Mouse (Mus musculus) hindbrain, postnatal 0 days (tissue): ENCODE measurements around the gene C1s2. TPM values are rescaled to one million over a fixed set of nuclear protein-coding genes. Genes with fewer than 3 reads are reported as not detected.

ENCODE experiments used
- ATAC-seq: fragments of 200-750 bp; cut with Nextera tagmentation; 2 replicates; pipeline ENCODE4 v1.8.0; 2017; ENCODE audit warnings: mild to moderate bottlenecking, moderate TSS enrichment, moderate library complexity
- DNase-seq: peaks from one replicate; pipeline ENCODE4 v3.0.0-alpha.2; 2015; ENCODE audit warnings: low spot score
- H3K27ac ChIP-seq: fragments of 300-500 bp; sonication (generic); 2 replicates; pipeline ENCODE4 v1.5.1; 2014; ENCODE audit warnings: mild to moderate bottlenecking
- H3K27me3 ChIP-seq: fragments of 300-500 bp; sonication (generic); 2 replicates; pipeline ENCODE4 v1.6.1; 2014; ENCODE audit warnings: low read length, mixed read lengths; ENCODE audit not compliant: insufficient read depth
- H3K36me3 ChIP-seq: fragments of 300-500 bp; sonication (generic); 2 replicates; pipeline ENCODE4 v1.6.1; 2014; ENCODE audit warnings: low read length, mixed read lengths; ENCODE audit not compliant: insufficient read depth
- H3K4me1 ChIP-seq: fragments of 300-500 bp; sonication (generic); 2 replicates; pipeline ENCODE4 v1.6.1; 2014; ENCODE audit warnings: antibody characterized with exemption, low read length, mixed read lengths; ENCODE audit not compliant: insufficient read depth
- H3K4me2 ChIP-seq: fragments of 300-500 bp; sonication (generic); 2 replicates; pipeline ENCODE4 v1.6.1; 2014; ENCODE audit warnings: low read depth, mild to moderate bottlenecking, low read length, moderate library complexity, mixed read lengths
- H3K4me3 ChIP-seq: fragments of 300-500 bp; sonication (generic); 2 replicates; pipeline ENCODE4 v1.5.1; 2014; ENCODE audit warnings: low read length
- H3K9ac ChIP-seq: fragments of 300-500 bp; sonication (generic); replicated peaks from 2 replicates; pipeline ENCODE4 v1.6.1; 2014; ENCODE audit warnings: mild to moderate bottlenecking, low read length, moderate library complexity, mixed read lengths
- H3K9me3 ChIP-seq: fragments of 300-500 bp; sonication (generic); 2 replicates; pipeline ENCODE4 v1.6.1; 2016; ENCODE audit warnings: low read length, mixed read lengths
- CTCF ChIP-seq: IDR thresholded peaks from 2 replicates; pipeline ENCODE4 v1.5.1; 2016; ENCODE audit warnings: antibody characterized with exemption, control low read depth, low read depth
- WGBS: fragments of 180-500 bp; shearing (Covaris S2); extraction: QIAGEN DNeasy Blood & Tissue Kit; methylation state at CpG from one replicate; pipeline ENCODE4 v1.1.7; 2014; 5-methylcytosine and 5-hydroxymethylcytosine counted together
- polyA plus RNA-seq: library from polyadenylated mRNA; unstranded; fragments of >200 nt; fragmentation: Nextera tagmentation; extraction: Ambion mirVana; gene quantifications from 2 replicates; pipeline ENCODE4 v1.2.1, GENCODE M21; 2015
- total RNA-seq: library from RNA; depleted of rRNA; stranded (reverse); fragments of >200 nt; gene quantifications from 2 replicates; pipeline ENCODE4 v1.2.3, GENCODE M21; 2014

The C1s2 gene
- total and polyA plus RNA-seq, 2 experiments from 2014 or later, result 0.13 TPM; not detected in 1

DNA sequence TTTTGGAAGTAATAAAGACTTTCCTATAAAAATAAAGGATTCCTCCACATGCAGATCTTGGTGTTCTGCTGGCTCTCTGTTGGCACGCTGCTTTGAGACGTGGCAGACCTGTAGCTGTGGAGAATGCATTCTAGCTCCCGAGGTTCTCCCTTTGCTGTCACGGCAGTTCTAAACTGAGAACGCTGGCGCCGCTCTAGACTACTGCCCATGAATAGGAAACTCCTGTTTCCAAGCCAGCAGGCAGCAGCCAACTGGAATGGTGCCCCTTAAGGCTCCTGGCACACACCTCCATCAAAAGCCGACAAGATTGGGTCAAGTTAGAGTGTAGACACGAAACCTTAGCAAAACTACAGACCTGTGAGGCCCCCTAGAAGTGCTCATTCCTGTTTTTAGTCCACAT, 37.7 kb upstream of the C1s2 start:
- TF ChIP-seq CTCF, result no peak
- no peak overlapping the region for H3K4me3 ChIP-seq
- WGBS, result 72% methylated on average over 9 of the region's 9 CpGs
- H3K9me3 ChIP-seq, result no peaks in the 10 kb centered on the region
- no peaks in the 10 kb centered on the region for H3K27me3 ChIP-seq
- DNase-seq (peak; percentile 12), ATAC-seq (no peak)
- no peak overlapping the region for H3K9ac ChIP-seq
- H3K4me1 ChIP-seq, result no peaks in the 10 kb centered on the region
- H3K36me3 ChIP-seq, result no peaks in the 10 kb centered on the region
- H3K4me2 ChIP-seq, result no peak overlapping the region
- 0 out of 2 replicates have a peak overlapping the region, but pooled peaks have one; percentile 7 for H3K27ac ChIP-seq

DNA sequence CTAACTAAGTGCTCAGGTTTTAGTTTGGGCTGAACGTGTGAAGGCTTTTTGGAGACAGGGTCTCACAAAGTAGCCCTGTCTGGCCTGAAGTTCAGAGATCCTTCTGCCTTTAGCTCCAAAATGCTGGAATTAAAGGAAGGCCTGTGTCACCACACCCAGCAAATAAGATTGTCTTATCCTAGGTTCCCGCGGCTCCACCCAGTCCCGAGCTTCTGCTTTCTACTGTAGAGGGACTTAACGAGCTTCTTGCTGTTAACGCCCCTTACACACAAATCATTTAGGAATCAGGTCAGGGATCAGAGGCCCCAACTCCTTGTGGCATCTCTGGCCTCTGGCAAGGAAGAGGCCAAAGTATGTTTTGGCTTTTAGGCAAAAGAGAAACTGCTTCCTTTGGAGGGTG, 36.2 kb upstream of the C1s2 start:
- ATAC-seq (no peak), DNase-seq (no peak)
- Histone ChIP-seq H3K4me3 (no peak overlapping the region), H3K36me3 (no peaks in the 10 kb centered on the region), H3K9ac (no peak overlapping the region), H3K27ac (no peak overlapping the region), H3K4me2 (no peak overlapping the region), H3K9me3 (no peaks in the 10 kb centered on the region), H3K27me3 (no peaks in the 10 kb centered on the region), H3K4me1 (no peaks in the 10 kb centered on the region)
- WGBS, result 79% methylated on average over 6 of the region's 6 CpGs
- no peak for TF ChIP-seq CTCF

DNA sequence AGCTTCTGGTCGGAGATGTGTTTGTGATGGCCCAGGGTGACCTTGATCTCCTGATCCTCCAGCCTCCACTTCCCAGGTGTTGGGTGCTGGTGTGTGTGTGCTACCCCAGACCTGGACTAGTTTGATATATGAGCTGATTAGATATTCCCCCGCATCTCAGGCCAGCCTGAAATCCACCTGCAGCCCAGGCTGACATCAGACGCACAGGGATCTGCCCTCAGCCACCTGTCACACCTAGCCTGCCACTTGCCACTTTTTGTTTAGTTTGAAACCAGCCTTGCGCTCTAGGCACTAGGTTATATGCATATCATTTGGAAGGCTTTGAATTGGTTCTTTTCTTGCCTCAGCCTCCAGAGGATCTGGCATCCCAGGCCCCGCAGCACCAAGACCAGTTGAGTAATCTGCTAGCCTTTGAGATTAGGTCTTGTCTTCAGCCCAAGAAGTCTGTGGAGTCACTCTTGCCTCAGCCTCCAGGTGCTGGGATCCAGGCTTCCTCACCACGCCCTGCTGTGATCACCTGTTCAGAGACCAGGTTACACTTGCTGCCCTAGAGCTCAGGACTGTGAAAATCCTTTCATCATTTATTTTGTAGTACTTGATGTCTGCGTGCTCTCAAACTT, 34.5 kb upstream of the C1s2 start:
- H3K4me2 ChIP-seq, result no peak overlapping the region
- H3K27ac ChIP-seq, result no peak overlapping the region
- no peak for TF ChIP-seq CTCF
- H3K36me3 ChIP-seq, result no peaks in the 10 kb centered on the region
- 89% methylated on average over 7 of the region's 7 CpGs for WGBS
- no peaks in the 10 kb centered on the region for H3K27me3 ChIP-seq
- DNase-seq (no peak), ATAC-seq (no peak)
- H3K4me3 ChIP-seq, result no peak overlapping the region
- H3K9me3 ChIP-seq, result no peaks in the 10 kb centered on the region
- H3K4me1 ChIP-seq, result no peaks in the 10 kb centered on the region
- H3K9ac ChIP-seq, result no peak overlapping the region

DNA sequence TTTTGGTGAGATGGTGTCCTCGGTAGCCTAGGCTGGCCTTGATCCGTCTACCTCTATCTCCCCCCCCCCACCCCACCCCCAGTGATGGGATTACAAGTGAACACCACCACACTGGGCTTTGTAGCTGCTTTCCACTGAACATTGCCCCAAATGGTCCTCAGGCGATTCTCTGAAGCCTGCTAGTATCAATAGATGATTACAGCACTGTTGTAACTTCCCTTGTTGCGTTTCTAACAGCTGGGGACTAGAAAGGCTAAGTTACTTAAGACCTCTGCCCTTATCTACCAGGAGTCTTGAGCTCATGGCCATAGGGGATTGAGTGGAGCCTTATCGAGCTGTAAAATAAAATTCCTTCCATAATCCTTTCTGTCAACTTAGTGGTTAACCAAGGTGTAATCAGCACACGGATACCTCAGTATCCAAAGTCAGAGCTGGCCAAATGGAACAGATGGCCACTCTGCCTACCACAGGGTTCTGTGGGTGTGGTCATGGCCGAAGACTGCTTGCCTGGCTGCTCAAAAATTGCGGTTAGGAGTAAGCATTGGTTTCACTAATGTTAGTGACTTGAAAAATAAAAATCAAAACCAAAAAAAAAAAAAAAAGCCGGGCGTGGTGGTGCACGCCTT, 33.5 kb upstream of the C1s2 start:
- Histone ChIP-seq H3K27ac (no peak overlapping the region), H3K36me3 (no peaks in the 10 kb centered on the region), H3K4me1 (0 out of 2 replicates have a peak, but pooled peaks cover under 1% of the 10 kb centered on the region), H3K9me3 (no peaks in the 10 kb centered on the region), H3K9ac (no peak overlapping the region), H3K27me3 (no peaks in the 10 kb centered on the region), H3K4me2 (no peak overlapping the region), H3K4me3 (no peak overlapping the region)
- ATAC-seq (no peak), DNase-seq (no peak)
- no peak for TF ChIP-seq CTCF
- WGBS, result 90% methylated on average over 11 of the region's 11 CpGs

DNA sequence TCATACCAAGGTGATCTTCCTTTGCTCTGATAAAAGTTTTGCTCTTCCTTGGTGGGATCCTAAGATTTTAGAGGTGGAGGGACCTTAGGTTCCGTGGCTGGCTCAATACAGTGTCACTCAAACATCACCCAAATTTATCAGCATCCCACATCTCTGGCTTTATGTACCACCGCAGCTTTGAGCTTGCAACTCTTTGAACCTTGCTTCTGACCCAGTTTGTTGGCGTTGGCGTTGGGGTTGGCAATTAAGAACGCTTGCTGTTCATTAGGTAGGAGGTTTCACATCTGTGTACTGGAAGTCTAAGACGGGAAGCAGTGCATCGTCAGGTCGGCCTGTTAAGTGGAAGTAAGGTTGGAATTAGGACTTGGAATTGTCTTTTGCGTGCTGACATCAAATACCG, 29.1 kb upstream of the C1s2 start:
- Histone ChIP-seq H3K4me2 (no peak overlapping the region), H3K36me3 (no peaks in the 10 kb centered on the region), H3K9me3 (no peaks in the 10 kb centered on the region), H3K27ac (no peak overlapping the region), H3K27me3 (no peaks in the 10 kb centered on the region), H3K4me3 (no peak overlapping the region), H3K9ac (no peak overlapping the region), H3K4me1 (0 out of 2 replicates have a peak, but pooled peaks cover 4% of the 10 kb centered on the region)
- no peak for TF ChIP-seq CTCF
- WGBS, result 97% methylated on average over 10 of the region's 10 CpGs
- ATAC-seq (no peak), DNase-seq (no peak)

- peak overlapping the region; percentile 65 for H3K4me2 ChIP-seq
- H3K9me3 ChIP-seq, result no peaks in the 10 kb centered on the region
- 83% methylated on average over 7 of the region's 7 CpGs for WGBS
- H3K4me3 ChIP-seq, result no peak overlapping the region
- DNase-seq (no peak), ATAC-seq (no peak)
- H3K27ac ChIP-seq, result no peak overlapping the region
- no peaks in the 10 kb centered on the region for H3K36me3 ChIP-seq
- H3K27me3 ChIP-seq, result no peaks in the 10 kb centered on the region
- no peak overlapping the region for H3K9ac ChIP-seq
- H3K4me1 ChIP-seq, result 0 out of 2 replicates have a peak, but pooled peaks cover 4% of the 10 kb centered on the region
- no peak for TF ChIP-seq CTCF
Observed at GRCm38 (mm10) chr6:124664256-124664655, 28.4 kb upstream of the C1s2 start.

DNA sequence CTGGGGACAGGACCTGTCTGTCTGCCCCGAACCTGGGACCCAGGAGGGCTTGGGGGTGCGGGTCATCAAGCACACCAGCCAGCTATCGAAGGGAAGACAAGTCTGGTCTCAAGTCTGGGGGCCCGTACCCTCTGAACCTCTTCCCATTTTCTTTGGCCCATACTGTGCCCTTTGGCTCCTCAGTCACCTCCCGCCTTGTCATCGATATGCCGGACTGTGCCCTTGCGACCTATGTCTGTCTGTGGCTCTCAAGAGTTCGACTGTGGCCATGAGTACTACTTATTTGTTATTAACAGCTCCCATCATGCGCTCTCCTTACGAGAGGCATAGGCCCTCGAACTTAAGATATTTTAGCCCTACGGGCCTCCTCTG, 27.5 kb upstream of the C1s2 start:
- DNase-seq (peak; percentile 4), ATAC-seq (no peak)
- H3K9ac ChIP-seq, result peak overlapping the region; percentile 61
- no peak for TF ChIP-seq CTCF
- H3K9me3 ChIP-seq, result no peaks in the 10 kb centered on the region
- H3K4me3 ChIP-seq, result peak overlapping the region; percentile 58
- peak overlapping the region; percentile 65 for H3K4me2 ChIP-seq
- H3K36me3 ChIP-seq, result no peaks in the 10 kb centered on the region
- H3K27ac ChIP-seq, result peak overlapping the region; percentile 85
- H3K4me1 ChIP-seq, result 0 out of 2 replicates have a peak, but pooled peaks cover 4% of the 10 kb centered on the region
- H3K27me3 ChIP-seq, result no peaks in the 10 kb centered on the region
- 16% methylated on average over 13 of the region's 13 CpGs for WGBS
